Mouse (Mus musculus) fibroblast of lung, adult 2 months (primary cell): ENCODE results near the gene Krtap12-1.
"Not testable (repeated sequence)": the region's sequence is repeated elsewhere in the genome, so short reads cannot be mapped to it uniquely, and the experiment has no call there.

ENCODE experiments used
- DNase-seq: peaks from one replicate; pipeline ENCODE4 v3.0.0-alpha.2; 2011; ENCODE audit warnings: low read depth

Krtap12-1 gene

DNA sequence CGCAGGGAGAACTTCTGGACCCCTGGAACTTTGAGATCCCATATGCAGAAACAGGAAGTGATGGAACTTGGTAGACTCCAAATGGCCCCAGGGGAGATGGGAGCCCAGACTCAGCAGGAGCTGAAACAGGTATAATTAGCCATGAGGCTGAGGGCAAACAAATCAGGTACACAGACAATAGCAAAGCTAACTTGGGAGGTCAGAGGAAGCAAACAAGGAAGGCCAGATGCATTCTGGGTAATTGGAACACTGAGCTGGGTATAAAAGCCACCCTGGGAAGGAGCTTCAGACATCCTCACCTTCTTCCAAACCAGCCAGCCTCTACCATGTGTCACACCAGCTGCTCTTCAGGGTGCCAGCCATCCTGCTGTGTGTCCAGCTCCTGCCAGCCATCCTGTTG, at the start of gene Krtap12-1:
TSS of gene Krtap12-1 (plus strand) at position 301 of the 400 bp plus-strand sequence.
- DNase-seq, result not testable (repeated sequence)

DNA sequence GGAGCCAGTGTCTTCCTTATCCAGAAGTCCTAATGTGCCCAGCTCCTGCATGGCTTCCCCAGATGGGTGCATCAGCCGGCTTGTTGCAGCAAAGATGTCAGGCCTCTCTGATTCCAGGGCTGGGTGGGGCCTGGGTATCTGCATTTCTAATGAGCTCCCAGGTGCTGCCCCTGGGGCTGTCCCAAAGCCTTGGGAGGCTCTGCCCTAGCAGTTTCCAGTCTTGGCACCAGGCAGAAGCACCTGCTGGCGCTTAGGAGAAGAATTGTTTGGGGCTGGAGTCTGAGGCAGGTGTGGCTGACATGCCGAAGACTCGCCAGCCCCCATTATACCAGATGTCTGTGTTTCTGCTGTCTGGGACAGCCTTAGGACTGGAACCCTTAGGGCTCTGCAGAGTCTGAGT, 49.7 kb upstream of the Krtap12-1 start:
- DNase-seq, result no peak

DNA sequence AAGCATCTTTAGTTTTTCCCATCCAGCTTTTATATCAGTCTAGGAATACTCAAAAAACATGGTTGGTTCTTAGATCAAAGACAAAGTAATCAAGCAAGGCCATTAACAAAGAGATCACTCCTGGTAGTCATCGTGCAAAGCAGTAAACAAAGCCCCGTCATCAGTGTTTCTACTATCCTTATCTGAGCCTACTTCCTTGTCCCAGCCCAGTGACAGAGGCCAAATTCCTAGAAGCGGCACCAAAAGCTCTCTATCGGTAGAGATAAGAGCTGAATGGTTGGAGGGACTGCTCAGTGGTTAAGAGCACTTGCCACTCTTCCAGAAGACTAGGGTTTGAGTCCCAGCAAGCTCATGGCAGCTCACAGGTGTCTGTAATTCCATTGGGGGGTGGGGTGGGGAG, 48.9 kb upstream of the Krtap12-1 start:
- no peak for DNase-seq

DNA sequence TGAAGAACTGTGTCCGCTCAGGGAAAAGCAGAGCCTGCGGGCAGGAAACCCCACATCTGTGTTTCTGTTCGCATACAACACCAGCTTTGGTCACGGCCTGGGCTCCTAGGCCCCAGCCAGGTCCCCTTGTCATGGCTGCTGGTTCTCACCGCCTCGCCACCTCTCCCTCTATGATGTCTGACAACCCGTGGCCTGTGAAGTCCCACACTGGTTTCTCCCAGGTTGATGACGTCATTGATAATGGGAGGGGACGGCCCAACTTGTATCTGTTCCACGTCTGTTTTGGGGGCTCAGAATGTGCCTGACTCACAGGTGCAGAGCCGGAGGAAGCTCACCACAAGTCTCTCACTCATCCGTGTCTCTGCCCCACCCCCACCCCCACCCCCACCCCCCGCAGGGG, 46.6 kb upstream of the Krtap12-1 start:
- no peak for DNase-seq

DNA sequence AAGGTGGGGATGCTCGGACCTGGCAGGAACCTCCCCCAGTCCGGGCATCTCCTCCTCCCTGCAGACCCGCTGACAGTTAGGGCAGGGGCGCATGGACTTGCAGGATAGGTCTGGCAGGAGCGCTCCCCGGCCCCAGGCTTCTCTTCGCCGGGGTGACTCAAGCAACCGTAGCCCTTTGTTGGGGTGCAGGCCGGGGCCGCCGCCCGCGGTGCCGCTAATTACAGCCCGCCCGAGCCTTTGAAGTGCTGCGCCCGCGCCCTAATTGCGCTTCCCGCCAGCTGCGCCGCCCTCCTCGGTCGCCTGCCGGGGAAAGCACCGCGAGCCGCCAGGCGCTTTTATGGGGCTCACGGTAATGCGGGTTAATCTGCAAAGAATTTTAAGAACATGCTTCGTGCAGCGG, 42.8 kb upstream of the Krtap12-1 start:
- DNase-seq, result no peak

DNA sequence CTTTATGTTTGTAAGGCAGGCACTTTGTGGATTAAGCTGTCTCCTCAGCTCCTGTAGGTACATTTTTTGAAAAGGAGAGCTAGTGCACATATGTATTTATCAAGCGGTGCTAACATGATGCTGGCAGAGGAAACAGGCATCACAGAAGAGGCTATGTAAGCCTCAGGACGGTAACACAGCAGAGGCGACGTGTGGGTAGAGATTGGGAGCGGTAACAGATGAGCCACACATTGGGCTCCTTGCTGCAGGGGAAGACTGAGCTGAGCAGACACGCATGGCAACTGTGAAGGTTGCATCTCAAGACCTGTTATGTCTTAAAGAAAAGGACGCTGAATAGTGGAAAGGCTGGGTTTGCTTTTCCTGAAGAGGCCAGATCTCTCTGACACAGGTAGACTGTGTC, 37.4 kb upstream of the Krtap12-1 start:
- no peak for DNase-seq

DNA sequence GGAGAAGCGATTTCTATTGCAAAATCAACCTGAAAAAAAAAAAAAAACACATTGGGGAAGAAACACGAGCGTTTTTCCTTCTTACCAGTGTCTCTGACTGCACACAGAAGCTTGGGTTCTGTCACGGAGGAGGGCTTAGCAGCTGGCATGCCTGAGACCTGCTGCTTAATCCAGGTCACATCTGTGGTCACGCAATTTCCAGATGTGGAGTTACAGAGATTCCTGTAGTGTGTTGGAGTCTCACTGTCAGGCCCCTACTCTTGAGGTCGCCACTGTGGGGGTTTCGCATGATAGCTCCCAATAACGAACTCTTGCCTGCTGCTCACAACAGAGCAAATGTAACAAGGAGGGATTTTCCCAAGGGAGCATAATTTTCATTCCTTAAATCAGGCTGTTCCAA, 36.2 kb upstream of the Krtap12-1 start:
- no peak for DNase-seq

DNA sequence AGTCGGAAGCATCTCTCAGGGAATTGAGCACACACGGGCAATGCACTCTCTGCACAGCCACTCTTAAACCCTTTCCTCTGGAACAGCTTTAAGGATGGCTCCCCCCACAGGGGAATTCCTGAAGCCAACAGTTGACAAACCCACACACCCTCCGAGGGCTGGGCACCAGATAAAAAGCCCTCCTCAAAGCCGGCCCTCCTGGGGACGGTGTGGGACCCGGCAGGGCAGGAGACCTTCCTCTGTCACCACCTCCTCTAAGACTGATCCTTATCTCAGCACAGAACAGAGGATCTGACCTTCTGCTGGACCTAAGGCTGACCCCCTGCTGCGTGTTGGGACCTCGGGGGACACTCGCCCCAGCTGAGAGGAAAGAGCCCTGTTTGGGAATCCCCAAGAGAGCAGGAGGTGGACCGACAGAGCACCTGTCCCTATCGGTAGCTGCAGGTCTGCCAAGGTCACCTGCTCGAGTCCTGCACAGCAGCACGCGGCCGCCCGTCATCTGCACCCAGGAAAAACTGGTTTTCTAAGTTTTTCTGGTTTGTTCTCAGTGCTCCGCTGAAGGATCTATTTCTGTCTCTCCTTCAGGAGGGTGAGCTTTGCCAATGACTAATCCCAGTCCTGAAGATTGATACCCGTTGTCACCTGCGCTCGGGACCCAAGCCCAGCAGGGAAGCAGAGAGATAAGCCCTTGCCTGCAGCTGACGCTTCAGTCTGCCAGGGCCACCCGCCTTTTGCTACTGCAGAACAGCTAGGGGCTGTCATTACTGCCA, 34.3 kb upstream of the Krtap12-1 start, which contains the start of gene Tspear:
TSS of gene Tspear (plus strand) at position 675 of the 770 bp plus-strand sequence.
- DNase-seq, result no peak

DNA sequence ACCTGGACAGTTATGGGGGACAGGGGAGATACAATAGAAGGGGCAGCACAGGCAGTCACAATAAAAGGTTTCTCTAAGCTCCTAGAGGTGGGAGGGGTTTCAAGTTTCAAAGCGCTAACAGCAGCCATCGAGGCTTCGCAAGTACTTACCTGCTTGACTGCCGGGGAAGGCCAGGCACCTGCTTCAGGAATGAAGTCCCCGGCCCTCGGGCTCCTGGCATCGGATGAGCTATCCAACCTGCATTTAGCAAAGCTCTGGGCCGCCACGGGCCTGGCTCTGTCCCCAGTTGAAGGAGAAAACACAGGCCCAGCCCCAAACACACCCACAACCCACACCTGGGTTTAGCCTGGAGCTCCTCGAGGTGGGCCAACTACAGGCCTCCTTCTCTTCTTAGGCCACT, 33.4 kb upstream of the Krtap12-1 start:
- DNase-seq, result no peak

DNA sequence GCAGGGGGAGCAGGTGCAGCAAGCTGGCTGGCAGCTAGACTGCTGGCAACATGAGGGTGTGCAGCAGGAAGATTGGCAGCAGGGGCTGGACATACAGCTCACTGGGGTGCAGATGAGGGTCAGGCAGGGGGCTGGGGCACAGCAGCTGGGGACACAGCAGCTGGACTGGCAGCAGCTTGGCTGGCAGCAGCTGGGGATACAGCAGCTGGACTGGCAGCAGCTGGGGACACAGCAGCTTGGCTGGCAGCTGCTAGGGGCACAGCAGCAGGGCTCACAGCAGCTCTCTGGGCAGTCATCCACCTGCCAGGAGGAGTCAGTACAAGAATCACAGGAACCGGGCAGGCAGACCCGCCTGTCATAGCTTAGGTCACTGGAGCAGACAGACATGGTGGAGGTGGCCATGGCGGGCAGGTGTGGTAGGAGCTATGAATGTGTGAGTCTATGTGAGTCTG, 30.0 kb upstream of the Krtap12-1 start, which contains the start of gene Gm19402:
TSS of gene Gm19402 (minus strand) at position 402 of the 452 bp plus-strand sequence.
- DNase-seq, result not testable (repeated sequence)

DNA sequence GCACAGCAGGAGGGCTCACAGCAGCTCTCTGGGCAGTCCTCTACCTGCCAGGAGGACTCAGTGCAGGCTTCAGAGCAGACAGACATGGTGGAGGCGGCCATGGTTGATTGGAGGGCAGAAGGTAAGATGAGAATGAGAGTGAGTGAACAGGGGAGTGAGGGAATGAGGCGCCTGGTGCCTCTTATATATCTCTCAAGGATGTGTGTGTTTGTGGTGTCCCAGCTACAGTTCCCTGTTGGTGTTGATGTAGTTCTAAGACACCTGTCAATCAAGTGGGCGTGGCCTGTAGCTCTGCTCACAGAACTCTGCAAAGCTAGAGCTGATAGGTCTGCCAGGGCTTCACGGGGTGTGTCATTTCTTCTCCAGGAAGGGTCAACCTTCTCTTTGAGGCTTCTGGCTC, 23.3 kb upstream of the Krtap12-1 start, which contains the start of gene Gm9508:
TSS of gene Gm9508 (minus strand) at position 101 of the 400 bp plus-strand sequence.
- DNase-seq, result no peak

DNA sequence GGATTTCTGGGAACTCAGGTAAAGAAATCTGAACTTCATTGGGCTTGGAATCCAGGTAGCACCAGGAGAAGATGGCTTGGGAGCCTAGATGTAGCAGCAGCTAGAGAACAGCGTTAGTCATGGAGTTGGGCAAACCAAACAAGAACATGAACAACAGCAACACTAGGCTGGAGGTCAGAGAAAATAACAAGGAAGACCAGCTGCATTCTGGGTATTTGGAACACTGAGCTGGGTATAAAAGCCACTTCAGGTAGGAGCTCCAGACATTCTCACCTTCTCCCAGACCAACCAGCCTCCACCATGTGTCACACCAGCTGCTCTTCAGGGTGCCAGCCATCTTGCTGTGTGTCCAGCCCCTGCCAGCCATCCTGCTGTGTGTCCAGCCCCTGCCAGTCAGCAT, 14.1 kb upstream of the Krtap12-1 start, which contains the start of gene Gm10272:
TSS of gene Gm10272 (plus strand) at position 301 of the 400 bp plus-strand sequence.
- DNase-seq, result no peak

DNA sequence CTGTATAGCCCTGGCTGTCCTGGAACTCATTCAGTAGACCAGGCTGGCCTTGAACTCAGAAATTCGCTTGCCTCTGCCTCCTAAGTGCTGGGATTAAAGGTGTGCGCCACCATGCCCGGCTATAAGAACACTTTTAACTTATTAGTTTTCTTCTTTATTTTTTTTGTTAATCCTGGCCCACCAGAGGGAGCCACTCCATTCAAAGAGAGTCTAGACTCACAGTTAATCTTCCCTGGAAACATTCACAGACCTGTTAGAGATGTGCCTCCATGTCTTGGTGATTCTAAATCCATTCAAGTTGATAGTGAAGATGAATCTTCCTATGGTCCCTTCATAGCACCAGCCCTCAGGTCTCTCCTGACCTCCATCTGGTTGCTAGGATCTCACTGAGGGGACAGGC, 10.6 kb upstream of the Krtap12-1 start:
- no peak for DNase-seq

DNA sequence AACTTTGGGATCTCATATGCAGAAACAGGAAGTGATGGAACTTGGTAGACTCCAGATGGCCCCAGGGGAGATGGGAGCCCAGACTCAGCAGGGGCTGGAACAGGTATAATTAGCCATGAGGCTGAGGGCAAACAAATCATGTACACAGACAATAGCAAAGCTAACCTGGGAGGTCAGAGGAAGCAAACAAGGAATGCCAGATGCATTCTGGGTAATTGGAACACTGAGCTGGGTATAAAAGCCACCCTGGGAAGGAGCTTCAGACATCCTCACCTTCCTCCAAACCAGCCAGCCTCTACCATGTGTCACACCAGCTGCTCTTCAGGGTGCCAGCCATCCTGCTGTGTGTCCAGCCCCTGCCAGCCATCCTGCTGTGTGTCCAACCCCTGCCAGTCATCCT, 9.2 kb upstream of the Krtap12-1 start, which contains the start of gene Gm10024:
TSS of gene Gm10024 (plus strand) at position 301 of the 400 bp plus-strand sequence.
- not testable (repeated sequence) for DNase-seq

DNA sequence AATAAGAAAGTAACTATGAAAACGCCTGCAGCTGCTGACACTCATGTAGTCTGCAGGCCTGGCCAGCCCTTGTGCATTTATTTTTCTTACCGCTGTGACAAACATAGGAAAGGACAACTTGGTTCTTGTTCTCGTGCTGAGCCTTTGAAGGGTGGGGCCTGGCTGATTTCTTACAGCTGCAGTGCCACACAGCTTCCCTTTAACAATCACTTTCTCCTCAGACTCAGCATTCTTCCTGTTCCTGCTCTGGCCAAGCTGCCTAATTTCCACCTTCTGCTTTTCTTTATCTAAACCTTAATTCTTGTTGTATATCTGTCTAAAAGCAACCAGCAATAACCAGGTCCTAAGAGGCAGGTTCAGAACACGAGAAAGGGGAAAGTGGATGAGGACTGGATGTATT, 6.7 kb upstream of the Krtap12-1 start:
- DNase-seq, result no peak

DNA sequence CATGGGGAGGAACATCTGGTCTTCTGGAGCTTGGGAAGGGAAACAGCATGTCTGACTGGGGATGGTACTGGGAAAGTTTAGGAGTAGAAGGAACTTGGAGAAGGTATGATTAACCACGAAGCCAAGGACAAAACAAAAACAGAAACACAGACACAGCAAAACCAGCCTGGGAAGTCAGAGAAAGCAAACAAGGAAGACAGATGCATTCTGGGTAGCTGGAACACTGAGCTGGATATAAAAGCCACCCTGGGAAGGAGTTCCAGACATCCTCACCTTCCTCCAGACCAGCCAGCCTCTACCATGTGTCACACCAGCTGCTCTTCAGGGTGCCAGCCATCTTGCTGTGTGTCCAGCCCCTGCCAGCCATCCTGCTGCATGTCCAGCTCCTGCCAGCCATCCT, 4.9 kb upstream of the Krtap12-1 start, which contains the start of gene Gm10142:
TSS of gene Gm10142 (plus strand) at position 301 of the 400 bp plus-strand sequence.
- no peak for DNase-seq

DNA sequence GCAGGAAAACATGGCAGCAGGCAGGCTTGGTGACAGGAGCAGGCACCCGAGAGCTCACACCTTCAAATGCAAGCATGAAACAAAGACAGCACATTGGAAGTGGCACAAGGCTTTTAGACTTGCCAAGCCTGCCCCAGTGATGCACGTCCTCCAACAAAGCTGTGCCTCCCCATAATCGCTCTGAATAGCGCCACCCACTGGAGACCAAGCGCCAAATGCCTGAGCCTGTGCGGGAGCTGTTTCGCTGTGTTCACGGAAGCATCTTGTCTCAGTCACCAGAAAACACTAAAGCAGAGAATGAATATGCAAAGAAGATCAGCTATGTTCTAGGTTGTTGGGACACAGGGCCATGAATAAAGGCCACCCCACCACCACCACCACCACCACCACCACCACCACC, 4.5 kb downstream of the Krtap12-1 start:
- no peak for DNase-seq

DNA sequence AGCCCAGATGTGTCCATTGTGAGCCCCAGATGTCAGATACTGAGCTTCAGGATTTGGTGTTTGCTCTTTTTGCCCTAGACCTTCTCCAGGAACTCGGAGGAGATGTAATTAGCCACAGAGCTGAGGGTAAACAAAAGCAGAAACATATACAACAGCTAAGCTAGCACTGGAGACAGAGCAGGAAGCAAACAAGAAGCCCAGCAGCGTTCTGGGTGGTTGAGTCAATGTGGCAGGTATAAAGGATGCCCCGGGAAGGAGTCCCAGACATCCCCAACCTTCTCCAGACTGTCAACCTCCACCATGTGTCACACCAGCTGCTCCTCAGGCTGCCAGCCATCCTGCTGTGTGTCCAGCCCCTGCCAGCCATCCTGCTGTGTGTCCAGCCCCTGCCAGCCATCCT, 5.8 kb downstream of the Krtap12-1 start, which contains the start of gene Gm10100:
TSS of gene Gm10100 (plus strand) at position 301 of the 400 bp plus-strand sequence.
- DNase-seq, result no peak

DNA sequence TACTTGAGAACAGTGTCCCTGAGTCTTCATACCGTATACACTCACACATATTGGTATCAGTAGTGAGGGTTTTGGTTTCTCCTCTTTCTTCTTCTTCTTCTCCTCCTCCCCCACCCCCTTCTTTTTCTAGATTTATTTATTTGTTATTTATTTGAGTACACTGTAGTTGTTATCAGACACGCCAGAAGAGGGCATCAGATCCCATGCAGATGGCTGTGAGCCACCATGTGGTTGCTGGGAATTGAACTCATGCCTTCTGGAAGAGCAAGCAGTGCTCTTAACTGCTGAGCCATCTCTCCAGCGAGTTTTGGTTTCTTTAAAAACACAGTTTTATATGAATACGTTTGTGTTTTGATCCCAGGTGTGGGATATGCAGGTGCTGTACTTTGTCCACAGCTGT, 7.9 kb downstream of the Krtap12-1 start:
- no peak for DNase-seq

DNA sequence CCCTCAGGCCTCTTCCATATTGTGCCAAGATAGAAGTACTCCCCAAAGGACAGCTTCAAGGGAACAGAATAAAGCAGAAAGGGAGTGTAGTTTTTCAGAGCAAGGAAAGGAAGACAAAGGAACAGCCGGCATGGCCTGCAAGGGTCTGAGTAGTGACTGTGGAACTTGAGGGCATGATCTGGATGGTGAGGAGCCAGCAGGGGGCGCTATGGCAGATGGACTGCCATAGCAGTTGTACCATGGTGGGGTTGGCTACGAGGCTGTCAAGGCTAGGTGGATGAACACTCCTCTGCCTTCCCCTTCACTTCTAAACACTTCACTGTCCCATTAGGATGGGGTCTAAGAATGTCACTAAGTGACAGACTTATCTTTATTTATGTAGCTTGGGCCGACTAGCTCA, 8.8 kb downstream of the Krtap12-1 start:
- DNase-seq, result no peak

DNA sequence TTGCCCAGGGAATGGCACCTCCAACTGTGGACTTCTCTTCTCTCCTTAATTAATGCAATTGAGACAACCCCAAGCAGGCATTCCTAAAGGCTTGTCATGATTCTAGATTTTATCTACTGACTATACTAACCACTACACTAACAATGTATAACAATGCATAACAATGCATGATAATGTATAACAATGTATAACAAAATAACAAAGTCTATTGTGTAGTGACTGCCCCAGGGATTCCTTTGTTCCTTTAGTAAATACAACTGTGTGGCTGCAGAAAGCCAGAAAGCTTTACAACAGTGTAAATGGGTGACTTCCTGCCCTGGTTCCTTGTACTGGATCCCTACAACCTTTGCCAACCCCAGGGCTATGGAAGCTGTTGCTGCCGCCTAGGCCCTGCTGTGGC, 15.5 kb downstream of the Krtap12-1 start:
- no peak for DNase-seq

DNA sequence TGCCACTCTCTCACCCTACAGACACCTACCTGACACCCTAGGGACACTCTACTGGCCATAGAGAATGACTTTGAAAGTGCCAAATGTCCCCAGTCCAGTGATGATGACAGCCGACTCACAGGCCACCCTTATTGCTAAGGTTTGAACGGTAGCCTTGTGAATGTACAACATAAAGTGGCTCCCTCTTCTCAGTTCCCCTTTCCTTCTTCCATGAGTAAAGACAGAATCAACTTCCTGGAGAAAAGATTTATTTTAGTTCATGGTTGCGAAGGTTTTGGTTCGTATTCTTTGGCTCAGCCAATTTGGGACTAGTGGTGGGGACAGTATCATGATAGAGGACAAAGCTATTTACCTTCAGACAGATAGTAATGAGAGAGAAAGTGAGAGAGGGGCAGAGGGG, 18.5 kb downstream of the Krtap12-1 start:
- no peak for DNase-seq

DNA sequence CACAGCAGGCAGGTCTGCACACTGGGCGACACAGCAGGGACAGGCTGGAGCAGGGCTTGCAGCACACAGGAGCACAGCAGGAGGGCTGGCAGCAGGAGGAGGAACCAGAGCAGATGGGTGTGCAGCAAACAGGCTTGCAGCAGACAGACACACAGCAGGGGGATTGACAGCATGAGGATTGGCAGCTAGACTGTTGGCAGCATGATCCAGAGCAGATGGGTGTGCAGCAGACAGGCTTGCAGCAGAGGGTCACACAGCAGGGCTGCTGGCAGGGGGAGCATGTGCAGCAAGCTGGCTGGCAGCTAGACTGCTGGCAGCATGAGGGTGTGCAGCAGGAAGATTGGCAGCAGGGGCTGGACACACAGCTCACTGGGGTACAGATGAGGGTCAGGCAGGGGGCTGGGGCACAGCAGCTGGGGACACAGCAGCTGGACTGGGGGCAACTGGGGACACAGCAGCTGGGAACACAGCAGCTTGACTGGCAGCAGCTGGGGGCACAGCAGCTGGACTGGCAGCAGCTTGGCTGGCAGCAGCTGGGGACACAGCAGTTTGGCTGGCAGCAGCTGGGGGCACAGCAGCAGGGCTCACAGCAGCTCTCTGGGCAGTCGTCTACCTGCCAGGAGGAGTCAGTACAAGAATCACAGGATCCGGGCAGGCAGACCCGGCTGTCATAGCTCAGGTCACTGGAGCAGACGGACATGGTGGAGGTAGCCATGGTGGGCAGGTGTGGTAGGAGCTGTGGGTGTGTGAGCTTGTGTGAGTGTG, 21.7 kb downstream of the Krtap12-1 start, which contains the start of gene Gm18596:
TSS of gene Gm18596 (minus strand) at position 715 of the 765 bp plus-strand sequence.
- not testable (repeated sequence) for DNase-seq
